Mouse (Mus musculus) midbrain, embryonic 15.5 days (tissue): ENCODE data around the gene Zfp36. TPM values are rescaled to one million over a fixed set of nuclear protein-coding genes. Genes with fewer than 3 reads are reported as not detected.
"Not testable (repeated sequence)": the region's sequence is repeated elsewhere in the genome, so short reads cannot be mapped to it uniquely, and the experiment has no call there.

Source experiments
- ATAC-seq: fragments of 200-750 bp; cut with Nextera tagmentation; replicated peaks from 2 replicates; pipeline ENCODE4 v1.8.0; 2017; ENCODE audit warnings: moderate TSS enrichment
- H3K27ac ChIP-seq: fragments of 300-500 bp; sonication (generic); 2 replicates; pipeline ENCODE4 v1.5.1; 2015; ENCODE audit warnings: mild to moderate bottlenecking, inconsistent platforms
- H3K27me3 ChIP-seq: fragments of 300-500 bp; sonication (generic); replicated peaks from 2 replicates; pipeline ENCODE4 v1.6.1; 2015; ENCODE audit warnings: inconsistent platforms
- H3K36me3 ChIP-seq: fragments of 300-500 bp; sonication (generic); replicated peaks from 2 replicates; pipeline ENCODE4 v1.6.1; 2015; ENCODE audit warnings: inconsistent platforms
- H3K4me1 ChIP-seq: fragments of 300-500 bp; sonication (generic); 2 replicates; pipeline ENCODE4 v1.6.1; 2015; ENCODE audit warnings: inconsistent platforms
- H3K4me2 ChIP-seq: fragments of 300-500 bp; sonication (generic); 2 replicates; pipeline ENCODE4 v1.6.1; 2015; ENCODE audit warnings: inconsistent platforms, mild to moderate bottlenecking, moderate library complexity
- H3K4me3 ChIP-seq: fragments of 300-500 bp; sonication (generic); 2 replicates; pipeline ENCODE4 v1.5.1; 2015; ENCODE audit warnings: mild to moderate bottlenecking, inconsistent platforms
- H3K9ac ChIP-seq: fragments of 300-500 bp; sonication (generic); 2 replicates; pipeline ENCODE4 v1.6.1; 2015; ENCODE audit warnings: mild to moderate bottlenecking, inconsistent platforms
- H3K9me3 ChIP-seq: fragments of 300-500 bp; sonication (generic); 2 replicates; pipeline ENCODE4 v1.6.1; 2016; ENCODE audit warnings: inconsistent platforms
- WGBS: fragments of 180-500 bp; shearing (Covaris S2); methylation state at CpG from one replicate; pipeline ENCODE4 v1.1.7; 2015; ENCODE audit warnings: mixed read lengths; 5-methylcytosine and 5-hydroxymethylcytosine counted together
- polyA plus RNA-seq: library from polyadenylated mRNA; unstranded; fragments of >200 nt; fragmentation: Nextera tagmentation; extraction: Ambion mirVana; gene quantifications from 2 replicates; pipeline ENCODE4 v1.2.1, GENCODE M21; 2015

The Zfp36 gene
- polyA plus RNA-seq, 1 experiment from 2014 or later, result 3.2 TPM

DNA sequence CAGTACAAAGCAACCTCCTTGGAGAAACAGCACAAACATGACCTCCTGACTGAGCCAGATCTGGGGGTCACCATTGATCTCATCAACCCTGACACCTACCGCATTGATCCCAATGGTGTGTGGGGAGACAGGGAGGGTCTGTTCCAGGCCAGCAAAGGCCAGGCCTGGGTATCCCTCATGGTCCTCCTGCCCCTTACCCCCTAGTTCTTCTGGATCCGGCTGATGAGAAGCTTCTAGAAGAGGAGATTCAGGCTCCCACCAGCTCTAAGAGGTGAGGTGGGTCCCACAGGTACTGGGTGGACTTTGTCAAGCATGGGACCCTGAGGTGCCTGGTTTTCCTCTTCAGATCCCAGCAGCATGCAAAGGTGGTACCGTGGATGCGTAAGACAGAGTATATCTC is 15.4 kb upstream of the Zfp36 start:
- WGBS, result 92% methylated on average over 4 of the region's 4 CpGs
- no peak for ATAC-seq
- H3K4me3 ChIP-seq, result no peak overlapping the region
- no peaks in the 10 kb centered on the region for H3K9me3 ChIP-seq
- no peak overlapping the region for H3K9ac ChIP-seq
- H3K36me3 ChIP-seq, result peaks cover 53% of the 10 kb centered on the region
- H3K4me1 ChIP-seq, result peaks cover 24% of the 10 kb centered on the region
- no peaks in the 10 kb centered on the region for H3K27me3 ChIP-seq
- no peak overlapping the region for H3K4me2 ChIP-seq
- H3K27ac ChIP-seq, result no peak overlapping the region

DNA sequence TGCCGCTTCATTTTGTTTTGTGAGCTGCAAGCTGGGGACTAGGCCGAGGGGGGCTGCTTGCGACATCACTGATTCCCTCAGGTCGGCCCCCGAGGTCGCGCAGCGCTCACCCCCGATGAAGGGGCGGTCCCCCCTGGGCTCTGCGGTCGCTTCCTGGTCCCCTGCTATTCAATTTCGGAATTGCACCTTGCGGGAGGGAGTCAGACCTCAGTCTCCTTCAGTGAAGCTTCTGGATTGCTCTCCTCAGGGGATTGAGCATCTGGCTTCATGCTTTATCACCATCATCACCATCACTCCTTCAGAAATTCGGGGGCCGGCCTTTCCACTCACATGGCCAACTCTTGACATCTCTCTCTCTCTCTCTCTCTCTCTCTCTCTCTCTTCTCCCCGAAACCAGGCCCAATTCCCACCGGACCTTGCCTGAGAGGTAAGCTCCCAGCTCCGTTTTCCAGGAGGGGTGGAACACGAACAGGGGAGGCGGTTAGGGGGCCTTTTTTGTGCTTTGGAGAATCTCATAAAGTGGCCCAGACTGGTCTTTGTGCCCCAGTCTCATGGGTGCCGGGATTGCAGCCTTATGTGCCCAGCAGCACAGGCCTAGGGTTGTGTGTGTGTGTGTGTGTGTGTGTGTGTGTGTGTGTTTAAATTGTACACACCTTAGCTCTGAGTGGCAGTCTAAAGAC is 13.4 kb upstream of the Zfp36 start:
- 5% methylated on average over 22 of the region's 22 CpGs for WGBS
- Histone ChIP-seq H3K4me3 (peak overlapping the region; percentile 61), H3K27me3 (no peaks in the 10 kb centered on the region), H3K9me3 (no peaks in the 10 kb centered on the region), H3K9ac (peak overlapping the region; percentile 74), H3K27ac (peak overlapping the region; percentile 75), H3K4me1 (peaks cover 24% of the 10 kb centered on the region), H3K4me2 (peak overlapping the region; percentile 90), H3K36me3 (peaks cover 52% of the 10 kb centered on the region)
- ATAC-seq, result no peak; the same call in 1 of the 2 replicates

DNA sequence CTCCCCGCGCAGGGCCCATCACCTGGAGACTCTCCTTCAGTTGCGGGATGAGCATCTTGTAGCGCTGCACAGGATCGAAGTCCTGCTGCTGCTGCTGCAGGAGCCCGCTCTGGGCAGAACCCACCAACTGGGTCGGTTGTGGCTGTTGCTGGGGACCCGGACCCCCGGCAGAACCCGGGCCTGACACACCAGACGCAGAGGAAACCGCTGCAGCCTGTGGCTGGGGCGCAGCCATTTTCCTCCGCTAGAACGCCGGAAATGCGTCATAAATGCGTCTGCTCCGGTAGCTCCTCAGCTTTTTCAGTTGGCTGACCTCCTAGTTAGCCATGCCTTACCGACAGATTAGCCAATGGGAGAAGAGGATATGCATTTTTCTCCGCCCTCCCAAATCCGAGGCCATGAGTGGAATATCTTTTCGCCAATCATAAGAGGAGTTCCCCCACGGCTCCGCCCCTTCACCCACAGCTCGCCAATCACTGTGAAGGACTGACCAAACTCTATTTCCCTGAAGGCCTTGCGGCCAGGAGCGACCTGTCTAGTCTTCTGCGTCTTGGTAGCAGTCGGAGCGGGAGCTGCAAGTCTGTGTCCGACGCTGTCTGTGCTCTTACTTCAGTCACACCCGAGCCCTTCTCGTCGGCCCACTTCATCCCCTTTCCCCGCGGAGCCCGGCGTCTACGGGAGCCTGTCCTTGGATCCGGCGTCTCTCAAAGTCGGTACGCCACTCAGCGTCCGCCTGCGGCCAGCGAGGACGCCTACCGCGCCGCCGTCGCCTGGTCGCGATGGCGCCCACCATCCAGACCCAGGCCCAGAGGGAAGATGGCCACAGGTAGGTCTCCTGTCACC is 12.6 kb upstream of the Zfp36 start, which contains the start of the genes Med29 and Paf1:
Med29 (minus strand) TSS at position 280 of the 843 bp plus-strand sequence.
Paf1 (plus strand) TSS at position 523 of the 843 bp plus-strand sequence.
- H3K36me3 ChIP-seq, result peaks cover 50% of the 10 kb centered on the region
- under 1% methylated on average over 58 of the region's 58 CpGs for WGBS

DNA sequence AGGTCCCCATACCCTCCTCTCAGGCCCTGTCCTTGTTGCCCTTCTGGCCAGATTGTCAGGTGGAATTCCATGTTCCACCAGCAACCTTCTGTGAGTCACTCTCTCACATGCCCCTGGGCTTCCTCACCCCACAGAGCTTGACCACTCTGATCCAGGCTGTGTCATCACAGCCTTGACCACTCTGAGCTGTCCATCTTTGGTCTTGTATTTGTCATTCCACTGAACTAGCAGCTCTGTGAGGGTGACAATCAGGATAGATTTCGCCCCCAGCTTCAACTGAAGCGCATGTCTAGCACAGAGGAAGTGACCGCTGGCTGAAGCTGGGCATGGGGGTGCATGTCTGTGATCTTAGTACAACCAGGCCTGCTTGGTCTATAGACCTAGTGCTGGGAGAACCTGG is 10.3 kb upstream of the Zfp36 start:
- H3K9me3 ChIP-seq, result no peaks in the 10 kb centered on the region
- no peak overlapping the region for H3K9ac ChIP-seq
- no peak overlapping the region for H3K4me2 ChIP-seq
- no peaks in the 10 kb centered on the region for H3K27me3 ChIP-seq
- ATAC-seq, result no peak
- no peak overlapping the region for H3K27ac ChIP-seq
- H3K36me3 ChIP-seq, result peaks cover 36% of the 10 kb centered on the region
- peaks cover 24% of the 10 kb centered on the region for H3K4me1 ChIP-seq
- no peak overlapping the region for H3K4me3 ChIP-seq
- WGBS, result 97% methylated on average over 3 of the region's 3 CpGs

More for the DNA sequence above, 12.6 kb upstream of the Zfp36 start, which contains the start of the genes Med29 and Paf1:
- H3K9ac ChIP-seq, result peak within 1 kb of the TSS; percentile 74
- H3K4me1 ChIP-seq, result peaks cover 24% of the 10 kb centered on the region
- peak within 1 kb of the TSS; percentile 90 for H3K4me2 ChIP-seq
- H3K4me3 ChIP-seq, result peak within 1 kb of the TSS; percentile 61
- peak within 1 kb of the TSS; percentile 81 for H3K27ac ChIP-seq
- peak; percentile 98 for ATAC-seq
- H3K27me3 ChIP-seq, result no peaks in the 10 kb centered on the region
- no peaks in the 10 kb centered on the region for H3K9me3 ChIP-seq

DNA sequence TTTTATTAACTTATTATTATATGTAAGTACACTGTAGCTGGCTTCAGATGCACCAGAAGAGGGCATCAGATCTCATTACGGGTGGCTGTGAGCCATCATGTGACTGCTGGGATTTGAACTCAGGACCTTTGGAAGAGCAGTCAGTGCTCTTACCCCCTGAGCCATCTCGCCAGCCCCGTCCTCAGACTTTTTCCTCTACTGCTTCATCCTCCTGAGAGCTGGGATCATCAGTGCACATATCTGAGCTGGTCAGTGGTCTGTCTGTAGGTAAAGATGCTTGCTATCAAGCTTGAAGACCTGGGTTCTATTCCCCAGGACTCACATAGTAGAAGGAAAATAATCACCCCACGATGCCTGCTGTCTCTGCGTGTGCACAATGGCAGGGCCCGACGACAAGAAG is 7.3 kb upstream of the Zfp36 start:
- WGBS, result 82% methylated on average over 7 of the region's 7 CpGs
- ATAC-seq, result not testable (repeated sequence)

DNA sequence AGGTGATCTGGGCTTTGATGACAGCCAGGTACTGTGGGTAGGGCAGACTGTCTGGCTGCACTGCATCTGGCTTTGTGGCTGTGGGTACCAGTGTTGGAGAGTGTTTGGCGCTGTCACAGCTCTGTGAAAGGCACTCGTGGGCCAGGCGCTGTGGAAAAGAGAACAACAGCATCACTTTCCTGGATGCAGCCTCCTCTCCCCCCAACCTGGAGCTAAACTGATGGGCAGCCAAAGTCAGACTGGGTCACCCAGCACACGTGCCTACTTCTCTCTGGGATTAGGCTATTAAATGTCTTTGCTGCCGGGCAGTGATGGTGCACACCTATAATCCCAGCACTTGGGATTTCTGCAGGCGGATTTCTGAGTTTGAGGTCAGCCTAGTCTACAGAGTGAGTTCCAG is 6.8 kb upstream of the Zfp36 start:
- ATAC-seq, result peak; percentile 5; the same call in 1 of the 2 replicates
- H3K4me1 ChIP-seq, H3K9ac ChIP-seq, H3K4me2 ChIP-seq, H3K27me3 ChIP-seq, H3K27ac ChIP-seq, H3K4me3 ChIP-seq, H3K9me3 ChIP-seq: not testable (repeated sequence)
- peaks cover 30% of the 10 kb centered on the region for H3K36me3 ChIP-seq
- 83% methylated on average over 6 of the region's 6 CpGs for WGBS

More for the DNA sequence above, 7.3 kb upstream of the Zfp36 start:
- H3K36me3 ChIP-seq, result peaks cover 30% of the 10 kb centered on the region
- not testable (repeated sequence) for H3K4me2 ChIP-seq, H3K27ac ChIP-seq, H3K9ac ChIP-seq, H3K27me3 ChIP-seq, H3K9me3 ChIP-seq, H3K4me1 ChIP-seq, H3K4me3 ChIP-seq

DNA sequence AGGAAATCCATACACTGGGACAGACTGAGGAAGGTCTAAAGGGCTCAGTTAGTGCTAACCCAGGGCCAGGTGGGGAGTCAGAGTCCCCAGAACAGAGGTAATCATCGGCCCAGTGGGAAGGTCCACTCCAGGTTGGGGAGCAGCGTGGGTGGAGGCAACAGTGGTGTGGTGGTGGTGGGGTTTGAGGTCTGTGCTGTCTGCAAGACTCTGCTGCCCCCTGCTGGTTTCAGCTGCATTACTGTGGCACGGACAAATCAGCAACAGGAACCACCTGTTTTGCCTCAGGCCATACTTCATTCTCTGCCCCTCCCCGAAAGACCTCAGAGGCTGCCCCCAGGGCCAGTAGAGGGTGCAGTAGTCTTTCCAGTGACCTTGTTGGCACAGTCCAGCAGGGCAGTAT is 6.4 kb upstream of the Zfp36 start:
- Histone ChIP-seq H3K4me1 (peaks cover 10% of the 10 kb centered on the region), H3K36me3 (peaks cover 30% of the 10 kb centered on the region), H3K27ac (no peak overlapping the region), H3K4me3 (no peak overlapping the region), H3K4me2 (no peak overlapping the region), H3K27me3 (no peaks in the 10 kb centered on the region), H3K9me3 (no peaks in the 10 kb centered on the region), H3K9ac (no peak overlapping the region)
- peak; percentile 34 for ATAC-seq
- 18% methylated on average over 4 of the region's 4 CpGs for WGBS

DNA sequence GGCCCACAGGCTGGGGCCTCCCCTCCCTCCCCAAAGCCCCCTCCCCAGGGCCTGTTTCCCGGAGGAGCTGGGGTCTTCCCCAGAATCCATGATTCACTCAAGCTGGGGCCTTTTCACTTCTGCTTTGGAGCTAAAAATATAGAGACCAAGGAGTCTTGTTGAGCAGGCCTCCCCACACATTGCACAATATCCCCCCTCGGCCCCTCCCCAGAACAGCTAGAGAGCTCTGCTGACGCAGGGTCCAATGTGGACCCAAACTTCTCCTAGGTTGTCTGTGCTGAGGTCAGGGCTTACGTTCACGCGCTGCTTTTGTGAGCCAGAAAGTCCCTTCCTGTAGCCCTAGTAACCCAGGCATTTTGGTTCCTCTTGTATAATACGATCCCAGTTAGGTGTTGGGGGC is 6.0 kb upstream of the Zfp36 start:
- Histone ChIP-seq H3K9ac (no peak overlapping the region), H3K4me1 (peaks cover 9% of the 10 kb centered on the region; the same call in 1 of the 2 replicates), H3K27ac (no peak overlapping the region), H3K36me3 (peaks cover 30% of the 10 kb centered on the region), H3K4me2 (no peak overlapping the region), H3K4me3 (no peak overlapping the region), H3K9me3 (no peaks in the 10 kb centered on the region), H3K27me3 (no peaks in the 10 kb centered on the region)
- ATAC-seq, result no peak
- WGBS, result 92% methylated on average over 7 of the region's 7 CpGs

DNA sequence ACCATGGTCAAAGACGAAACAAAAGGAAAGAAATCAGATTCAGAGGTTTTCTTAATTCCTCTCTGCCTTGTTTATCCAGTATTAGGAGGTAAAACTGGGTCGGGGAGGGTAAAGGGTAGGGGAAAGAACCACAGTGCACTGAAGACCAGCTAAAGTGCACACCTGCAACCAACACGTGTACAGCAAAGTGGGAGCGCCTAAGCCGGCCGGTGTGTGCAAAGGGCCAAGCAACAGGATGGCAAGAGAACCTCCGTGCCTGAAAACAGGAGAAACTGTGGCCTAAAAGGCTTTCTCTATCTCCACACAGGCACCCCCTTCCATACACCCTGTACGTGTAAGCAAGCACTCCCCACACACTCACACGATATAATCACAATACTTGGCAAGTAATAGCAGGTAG is 5.1 kb upstream of the Zfp36 start:
- 93% methylated on average over 9 of the region's 9 CpGs for WGBS

DNA sequence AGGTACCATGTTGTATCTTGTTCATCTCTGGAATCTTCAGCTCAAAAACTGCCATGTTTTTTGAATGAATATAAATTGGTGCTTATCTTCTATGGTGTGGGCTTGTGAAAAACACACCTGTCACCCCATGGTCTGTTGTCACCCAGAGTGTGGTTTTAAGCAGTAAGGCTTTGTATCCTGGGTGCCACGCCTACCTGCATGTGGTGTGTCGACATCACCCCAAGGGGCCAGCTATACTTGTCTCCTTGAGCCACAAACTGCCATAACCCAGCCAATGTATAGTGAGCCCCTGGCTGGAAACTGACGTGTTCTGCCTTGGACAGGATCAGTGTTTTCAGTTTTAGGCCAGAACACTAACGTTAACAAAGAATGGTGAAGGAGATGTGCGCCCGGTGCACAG is 4.1 kb upstream of the Zfp36 start:
- Histone ChIP-seq H3K36me3 (peaks cover 18% of the 10 kb centered on the region; the same call in 1 of the 2 replicates), H3K27me3 (no peaks in the 10 kb centered on the region), H3K9me3 (no peaks in the 10 kb centered on the region), H3K4me1 (peaks cover 17% of the 10 kb centered on the region), H3K4me2 (no peak overlapping the region), H3K27ac (no peak overlapping the region), H3K9ac (no peak overlapping the region), H3K4me3 (no peak overlapping the region)
- no peak for ATAC-seq
- WGBS, result 85% methylated on average over 6 of the region's 6 CpGs

More for the DNA sequence above, 5.1 kb upstream of the Zfp36 start:
- H3K4me1 ChIP-seq, result peaks cover 12% of the 10 kb centered on the region; the same call in 1 of the 2 replicates
- H3K9me3 ChIP-seq, result no peaks in the 10 kb centered on the region
- H3K4me3 ChIP-seq, result no peak overlapping the region
- H3K9ac ChIP-seq, result no peak overlapping the region
- no peak overlapping the region for H3K4me2 ChIP-seq
- no peaks in the 10 kb centered on the region for H3K27me3 ChIP-seq
- H3K36me3 ChIP-seq, result peaks cover 24% of the 10 kb centered on the region
- ATAC-seq, result no peak
- H3K27ac ChIP-seq, result no peak overlapping the region

DNA sequence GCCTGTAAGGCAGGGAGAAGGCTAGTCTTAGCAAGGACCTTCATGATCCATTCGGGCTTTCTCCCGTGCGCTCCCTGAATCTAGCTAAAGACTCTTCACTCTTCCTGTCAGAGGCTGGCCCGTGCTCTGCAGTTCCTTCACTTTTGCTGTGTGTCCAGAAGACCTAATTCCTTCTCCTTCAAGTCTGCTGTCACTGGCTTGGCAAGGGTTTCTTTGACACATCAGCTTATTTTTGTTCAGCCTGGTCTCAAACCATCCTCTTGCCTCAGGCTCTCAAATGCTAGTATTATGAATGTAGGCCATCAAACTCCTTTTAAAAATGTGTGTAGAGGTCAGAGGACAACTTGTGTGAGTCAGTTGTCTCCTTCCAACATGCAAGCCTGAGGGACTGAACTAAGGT is 3.6 kb upstream of the Zfp36 start:
- ATAC-seq, result no peak
- no peak overlapping the region for H3K27ac ChIP-seq
- H3K4me2 ChIP-seq, result no peak overlapping the region
- H3K9ac ChIP-seq, result no peak overlapping the region
- H3K4me3 ChIP-seq, result no peak overlapping the region
- no peaks in the 10 kb centered on the region for H3K9me3 ChIP-seq
- peaks cover 12% of the 10 kb centered on the region; the same call in 1 of the 2 replicates for H3K36me3 ChIP-seq
- WGBS, result 81% methylated on average over 4 of the region's 4 CpGs
- no peaks in the 10 kb centered on the region for H3K27me3 ChIP-seq
- peaks cover 23% of the 10 kb centered on the region for H3K4me1 ChIP-seq

DNA sequence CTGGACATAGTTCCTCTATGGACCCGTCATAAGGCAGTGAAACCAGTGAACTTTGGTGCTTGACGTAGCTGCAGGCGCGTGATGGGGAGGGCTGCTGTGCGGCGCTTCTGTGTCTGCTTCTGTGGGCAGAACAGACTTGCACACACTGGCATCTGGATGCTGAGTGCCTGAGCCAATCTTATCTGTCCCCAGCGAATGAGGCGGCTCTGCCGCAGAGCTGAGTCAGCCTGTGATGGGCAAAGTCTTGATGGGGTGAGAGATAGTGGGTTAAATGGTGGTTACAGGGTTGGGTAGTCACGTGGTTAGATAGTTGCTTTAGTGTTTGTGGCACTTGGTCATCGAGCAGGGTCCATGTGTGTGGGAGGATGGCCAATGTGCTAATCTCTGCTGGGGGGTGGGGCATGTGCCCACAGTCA is 2.9 kb upstream of the Zfp36 start:
- H3K4me2 ChIP-seq, result no peak overlapping the region
- H3K27me3 ChIP-seq, result no peaks in the 10 kb centered on the region
- 75% methylated on average over 11 of the region's 11 CpGs for WGBS
- ATAC-seq, result no peak
- H3K9ac ChIP-seq, result no peak overlapping the region
- H3K9me3 ChIP-seq, result no peaks in the 10 kb centered on the region
- H3K4me3 ChIP-seq, result no peak overlapping the region
- H3K27ac ChIP-seq, result no peak overlapping the region
- 0 out of 2 replicates have a peak, but pooled peaks cover 6% of the 10 kb centered on the region for H3K36me3 ChIP-seq
- H3K4me1 ChIP-seq, result peaks cover 29% of the 10 kb centered on the region
